Mouse (Mus musculus): ENCODE measurements around the gene Rab29. TPM values are rescaled to one million over a fixed set of nuclear protein-coding genes. Genes with fewer than 3 reads are reported as not detected.

The Rab29 gene
- polyA plus RNA-seq, 1 experiment from 2014 or later = 22.5 TPM

- no peak overlapping the region for H3K4me3 ChIP-seq
Observed at GRCm38 (mm10) chr1:131830561-131830960, 36.5 kb upstream of the Rab29 start.

GRCm38 (mm10) chr1:131830971-131831641 lies 35.9 kb upstream of the Rab29 start:
- H3K4me1 ChIP-seq = peaks cover 17% of the 10 kb centered on the region
- H3K27me3 ChIP-seq = no peaks in the 10 kb centered on the region
- WGBS = 73% methylated on average over 8 of the region's 8 CpGs
- no peaks in the 10 kb centered on the region for H3K9me3 ChIP-seq
- H3K4me3 ChIP-seq = no peak overlapping the region
- H3K36me3 ChIP-seq = 0 out of 2 replicates have a peak, but pooled peaks cover 4% of the 10 kb centered on the region
- no peak for ATAC-seq (ENCODE audit: borderline replicate concordance, extremely low read depth, low FRiP score, low TSS enrichment)
- H3K9ac ChIP-seq = no peak overlapping the region
- no peak overlapping the region for H3K4me2 ChIP-seq
- H3K27ac ChIP-seq = no peak overlapping the region

More at GRCm38 (mm10) chr1:131830561-131830960, 36.5 kb upstream of the Rab29 start:
- no peak for ATAC-seq (ENCODE audit: borderline replicate concordance, extremely low read depth, low FRiP score, low TSS enrichment)
- H3K9me3 ChIP-seq = no peaks in the 10 kb centered on the region
- peaks cover 17% of the 10 kb centered on the region for H3K4me1 ChIP-seq
- H3K27ac ChIP-seq = no peak overlapping the region
- no peaks in the 10 kb centered on the region for H3K27me3 ChIP-seq
- H3K9ac ChIP-seq = no peak overlapping the region
- WGBS = 75% methylated on average over 15 of the region's 15 CpGs
- 0 out of 2 replicates have a peak, but pooled peaks cover 4% of the 10 kb centered on the region for H3K36me3 ChIP-seq
- H3K4me2 ChIP-seq = no peak overlapping the region

GRCm38 (mm10) chr1:131837035-131837434 lies 30.0 kb upstream of the Rab29 start:
- ATAC-seq (ENCODE audit: borderline replicate concordance, extremely low read depth, low FRiP score, low TSS enrichment) = no peak
- no peaks in the 10 kb centered on the region for H3K9me3 ChIP-seq
- 80% methylated on average over 3 of the region's 3 CpGs for WGBS

GRCm38 (mm10) chr1:131838542-131838941 lies 28.5 kb upstream of the Rab29 start:
- H3K27me3 ChIP-seq = no peaks in the 10 kb centered on the region
- no peak overlapping the region for H3K9ac ChIP-seq
- no peak overlapping the region for H3K4me2 ChIP-seq
- H3K27ac ChIP-seq = no peak overlapping the region
- H3K4me1 ChIP-seq = no peaks in the 10 kb centered on the region
- 65% methylated on average over 5 of the region's 5 CpGs for WGBS
- no peak overlapping the region for H3K4me3 ChIP-seq
- ATAC-seq (ENCODE audit: borderline replicate concordance, extremely low read depth, low FRiP score, low TSS enrichment) = no peak
- H3K9me3 ChIP-seq = no peaks in the 10 kb centered on the region
- H3K36me3 ChIP-seq = peaks cover 25% of the 10 kb centered on the region

More at GRCm38 (mm10) chr1:131837035-131837434, 30.0 kb upstream of the Rab29 start:
- Histone ChIP-seq H3K4me2 (no peak overlapping the region), H3K27me3 (no peaks in the 10 kb centered on the region), H3K27ac (no peak overlapping the region), H3K4me3 (no peak overlapping the region), H3K4me1 (no peaks in the 10 kb centered on the region), H3K9ac (no peak overlapping the region), H3K36me3 (peaks cover 20% of the 10 kb centered on the region)

- H3K36me3 ChIP-seq = peaks cover 31% of the 10 kb centered on the region
Observed at GRCm38 (mm10) chr1:131839279-131839678, 27.7 kb upstream of the Rab29 start.

GRCm38 (mm10) chr1:131842221-131842620 lies 24.8 kb upstream of the Rab29 start:
- Histone ChIP-seq H3K9ac (no peak overlapping the region), H3K27me3 (no peaks in the 10 kb centered on the region), H3K27ac (no peak overlapping the region), H3K36me3 (peaks cover 44% of the 10 kb centered on the region), H3K9me3 (no peaks in the 10 kb centered on the region), H3K4me2 (no peak overlapping the region), H3K4me1 (no peaks in the 10 kb centered on the region), H3K4me3 (no peak overlapping the region)
- WGBS = 91% methylated on average over 4 of the region's 4 CpGs
- ATAC-seq (ENCODE audit: borderline replicate concordance, extremely low read depth, low FRiP score, low TSS enrichment) = no peak

More at GRCm38 (mm10) chr1:131839279-131839678, 27.7 kb upstream of the Rab29 start:
- Histone ChIP-seq H3K27ac (no peak overlapping the region), H3K4me3 (no peak overlapping the region), H3K9ac (no peak overlapping the region), H3K9me3 (no peaks in the 10 kb centered on the region), H3K4me2 (no peak overlapping the region), H3K4me1 (no peaks in the 10 kb centered on the region), H3K27me3 (no peaks in the 10 kb centered on the region)
- ATAC-seq (ENCODE audit: borderline replicate concordance, extremely low read depth, low FRiP score, low TSS enrichment) = no peak
- WGBS = 58% methylated on average over 2 of the region's 2 CpGs

GRCm38 (mm10) chr1:131843758-131844157 lies 23.3 kb upstream of the Rab29 start:
- H3K36me3 ChIP-seq = peaks cover 45% of the 10 kb centered on the region

GRCm38 (mm10) chr1:131844883-131845282 lies 22.1 kb upstream of the Rab29 start:
- Histone ChIP-seq H3K4me1 (no peaks in the 10 kb centered on the region), H3K27me3 (no peaks in the 10 kb centered on the region), H3K9me3 (no peaks in the 10 kb centered on the region), H3K27ac (no peak overlapping the region), H3K36me3 (peaks cover 45% of the 10 kb centered on the region), H3K4me3 (no peak overlapping the region), H3K9ac (no peak overlapping the region), H3K4me2 (no peak overlapping the region)
- ATAC-seq (ENCODE audit: borderline replicate concordance, extremely low read depth, low FRiP score, low TSS enrichment) = no peak
- WGBS = 79% methylated on average over 8 of the region's 8 CpGs

More at GRCm38 (mm10) chr1:131843758-131844157, 23.3 kb upstream of the Rab29 start:
- no peak for ATAC-seq (ENCODE audit: borderline replicate concordance, extremely low read depth, low FRiP score, low TSS enrichment)
- Histone ChIP-seq H3K27me3 (no peaks in the 10 kb centered on the region), H3K27ac (no peak overlapping the region), H3K4me1 (no peaks in the 10 kb centered on the region), H3K9me3 (no peaks in the 10 kb centered on the region), H3K9ac (no peak overlapping the region), H3K4me3 (no peak overlapping the region), H3K4me2 (no peak overlapping the region)
- 89% methylated on average over 10 of the region's 10 CpGs for WGBS

GRCm38 (mm10) chr1:131846255-131846654 lies 20.8 kb upstream of the Rab29 start:
- Histone ChIP-seq H3K9me3 (no peaks in the 10 kb centered on the region), H3K36me3 (peaks cover 37% of the 10 kb centered on the region), H3K9ac (no peak overlapping the region), H3K27ac (no peak overlapping the region), H3K27me3 (no peaks in the 10 kb centered on the region), H3K4me2 (no peak overlapping the region), H3K4me1 (no peaks in the 10 kb centered on the region), H3K4me3 (no peak overlapping the region)
- 76% methylated on average over 5 of the region's 5 CpGs for WGBS
- ATAC-seq (ENCODE audit: borderline replicate concordance, extremely low read depth, low FRiP score, low TSS enrichment) = no peak

GRCm38 (mm10) chr1:131861811-131862210 lies 5.2 kb upstream of the Rab29 start:
- ATAC-seq (ENCODE audit: borderline replicate concordance, extremely low read depth, low FRiP score, low TSS enrichment) = no peak

GRCm38 (mm10) chr1:131865596-131865995 lies 1.4 kb upstream of the Rab29 start:
- Histone ChIP-seq H3K9me3 (no peaks in the 10 kb centered on the region), H3K36me3 (no peaks in the 10 kb centered on the region), H3K27me3 (no peaks in the 10 kb centered on the region), H3K27ac (no peak overlapping the region), H3K4me2 (no peak overlapping the region), H3K9ac (no peak overlapping the region), H3K4me3 (no peak overlapping the region), H3K4me1 (no peaks in the 10 kb centered on the region)
- WGBS = 79% methylated on average over 5 of the region's 5 CpGs
- ATAC-seq (ENCODE audit: borderline replicate concordance, extremely low read depth, low FRiP score, low TSS enrichment) = no peak

More at GRCm38 (mm10) chr1:131861811-131862210, 5.2 kb upstream of the Rab29 start:
- Histone ChIP-seq H3K27me3 (no peaks in the 10 kb centered on the region), H3K27ac (no peak overlapping the region), H3K4me2 (no peak overlapping the region), H3K9me3 (no peaks in the 10 kb centered on the region), H3K4me3 (no peak overlapping the region), H3K4me1 (no peaks in the 10 kb centered on the region), H3K9ac (no peak overlapping the region), H3K36me3 (no peaks in the 10 kb centered on the region)
- 77% methylated on average over 4 of the region's 4 CpGs for WGBS

- Histone ChIP-seq H3K27me3 (no peaks in the 10 kb centered on the region), H3K27ac (no peak overlapping the region), H3K9ac (no peak overlapping the region), H3K4me2 (peak overlapping the region; percentile 90; the same call in 1 of the 2 replicates), H3K9me3 (no peaks in the 10 kb centered on the region), H3K4me3 (peak overlapping the region; percentile 74; the same call in 1 of the 2 replicates), H3K4me1 (no peaks in the 10 kb centered on the region), H3K36me3 (no peaks in the 10 kb centered on the region)
- 67% methylated on average over 6 of the region's 6 CpGs for WGBS
- no peak for ATAC-seq (ENCODE audit: borderline replicate concordance, extremely low read depth, low FRiP score, low TSS enrichment)
Observed at GRCm38 (mm10) chr1:131866304-131866999, 572 bp upstream of the Rab29 start.

Measured in lung, embryonic 15.5 days (tissue).